14 mouse cellular contexts compared by ENCODE assay signal in the genomic region with DNA sequence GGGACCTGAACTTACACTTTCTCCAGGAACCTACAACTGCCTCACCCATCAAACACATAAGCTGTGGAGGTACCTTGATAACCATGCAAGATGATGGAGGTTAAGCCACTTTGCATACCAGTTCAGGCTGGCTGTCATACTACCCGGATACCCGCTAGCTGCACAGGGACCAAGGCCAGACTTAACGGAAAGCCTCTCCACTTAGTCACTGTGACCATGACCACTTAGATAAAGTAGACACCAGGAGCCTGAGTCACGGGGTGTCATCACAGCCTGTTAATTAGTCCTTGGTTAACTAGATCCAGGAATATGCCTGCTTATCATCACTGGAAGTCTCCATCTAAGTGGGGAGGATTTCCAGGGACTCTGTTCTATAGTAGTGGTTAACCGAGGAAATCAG.
"Had no signal": no experiment of that assay in that cellular context is flagged by ENCODE, and none has a peak within 500 bp of the region (broad histone marks: within the 10 kb centered on the region; RNA-seq: fewer than 3 reads in every experiment).

No protein-coding gene starts in this region.

- ATAC-seq: lung, postnatal 0 days; midbrain, embryonic 16.5 days had no signal

- DNase-seq: lung, adult 2 months; lung, postnatal 14 days; lung, postnatal 36 days; midbrain, embryonic 14.5 days; retina, postnatal 1 day; right cerebral cortex, adult 18-20 months; right cerebral cortex, postnatal 25 days; right cerebral cortex, postnatal 4 days; spleen, adult 18-20 months; thymus, adult 18-20 months; thymus, postnatal 14 days; thymus, postnatal 36 days had no signal
